Mouse (Mus musculus): ENCODE measurements at regions not wholly inside any gene's neighbourhood (a gene's known extent, or its start where the extent isn't known, plus 50 kb on each side); places are given as distances from the start of the nearest gene placed in this dataset.
"Not testable (repeated sequence)": the region's sequence is repeated elsewhere in the genome, so short reads cannot be mapped to it uniquely, and the experiment has no call there.

DNA sequence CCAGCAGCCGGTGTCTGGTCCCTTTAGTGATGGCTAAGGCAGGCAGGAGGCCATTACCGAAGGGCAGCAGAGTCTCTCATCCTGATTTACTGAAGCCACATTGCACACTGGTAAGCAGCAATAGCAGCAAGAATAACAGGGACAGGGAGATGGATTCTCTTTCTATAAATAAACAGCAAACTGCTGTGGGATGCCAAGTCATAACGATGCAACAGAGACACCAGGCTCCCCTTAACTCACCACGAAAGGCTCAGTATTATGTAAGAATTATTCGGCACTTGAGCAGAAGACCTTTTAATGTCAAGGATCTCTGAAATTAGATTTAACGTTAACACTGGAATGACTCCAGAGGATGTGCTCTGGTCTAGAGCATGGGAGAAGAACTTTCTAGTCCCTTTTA, 202.1 kb downstream of the Ddx10 start:
- DNase-seq (ENCODE audit: low spot score in 2 of 2) = no peak

DNA sequence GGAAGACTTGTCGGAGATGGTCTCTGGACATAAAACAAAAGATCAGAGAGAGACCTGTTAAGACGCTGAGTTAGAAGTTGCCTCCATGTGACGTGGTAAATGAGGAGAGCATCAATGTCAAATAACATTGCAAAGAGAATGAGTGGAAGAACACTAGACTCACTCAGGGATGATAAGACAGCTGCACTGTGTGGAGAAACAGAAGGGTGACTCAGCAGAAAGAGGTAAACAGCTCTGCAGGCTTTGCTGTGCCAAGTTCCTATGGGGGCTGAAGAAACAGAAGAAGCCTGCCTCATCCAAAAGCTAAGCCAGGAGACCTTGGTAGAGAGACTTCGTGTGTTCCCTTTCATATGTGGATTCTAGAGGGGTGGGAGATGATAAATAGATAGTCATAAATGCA, 214.1 kb downstream of the Ddx10 start:
- peak in 1 of 2 experiments; percentile 11 for DNase-seq (ENCODE audit: low spot score in 2 of 2)

DNA sequence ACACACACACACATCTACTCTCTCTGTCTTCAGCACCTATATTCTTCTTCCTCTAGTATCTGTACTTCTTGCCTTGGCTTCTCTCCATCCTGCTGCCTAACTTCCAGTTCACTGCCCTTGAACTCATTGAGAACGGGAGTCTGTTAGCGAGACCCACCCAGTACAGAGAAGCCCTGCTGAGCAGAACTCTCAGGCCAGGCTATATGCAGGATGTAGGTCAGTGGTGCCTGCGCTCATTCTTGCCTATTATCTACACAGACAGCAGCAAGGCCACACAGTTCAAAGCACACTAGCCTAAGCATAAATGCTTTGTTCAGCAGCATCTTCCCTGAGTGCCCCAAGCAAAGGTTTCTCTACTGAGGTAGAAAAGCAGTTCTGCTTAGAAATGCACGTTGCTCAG, 225.8 kb downstream of the Ddx10 start:
- no peak for DNase-seq (ENCODE audit: low spot score in 2 of 2)

DNA sequence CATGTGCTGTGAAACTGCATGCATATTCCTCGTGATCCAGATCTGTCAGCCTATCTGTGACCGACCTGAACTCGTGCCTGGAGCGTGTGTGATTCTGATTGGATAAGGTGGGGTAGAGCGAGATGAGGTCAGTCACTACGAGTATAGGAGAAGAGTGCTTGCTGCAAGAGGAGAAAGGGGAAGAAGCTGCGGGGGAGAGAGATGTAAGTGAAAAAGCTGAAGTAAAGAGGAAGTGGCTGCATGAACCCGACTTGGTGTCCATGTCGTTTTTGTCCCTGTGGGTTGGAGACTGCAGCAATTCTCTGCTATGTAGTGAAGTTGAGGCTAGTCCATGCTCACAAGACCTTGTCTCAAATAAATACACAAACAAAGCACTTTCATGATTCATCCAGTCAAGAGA, 237.1 kb downstream of the Ddx10 start:
- DNase-seq (ENCODE audit: low spot score in 2 of 2) = no peak

DNA sequence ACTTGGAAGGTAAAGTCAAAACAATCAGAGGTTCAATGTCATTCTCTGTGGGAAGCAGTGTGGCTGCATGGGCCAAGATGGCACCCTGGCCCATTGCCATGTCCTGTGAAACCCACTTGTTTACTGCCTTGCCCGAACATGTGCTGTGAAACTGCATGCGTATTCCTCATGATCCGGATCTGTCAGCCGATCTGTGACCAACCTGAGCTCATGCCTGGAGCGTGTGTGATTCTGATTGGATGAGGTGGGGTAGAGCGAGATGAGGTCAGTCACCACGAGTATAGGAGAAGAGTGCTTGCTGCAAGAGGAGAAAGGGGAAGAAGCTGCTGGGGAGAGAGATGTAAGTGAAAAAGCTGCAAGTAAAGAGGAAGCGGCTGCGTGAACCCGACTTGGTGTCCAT, 240.5 kb downstream of the Ddx10 start:
- DNase-seq (ENCODE audit: low spot score in 2 of 2) = no peak

DNA sequence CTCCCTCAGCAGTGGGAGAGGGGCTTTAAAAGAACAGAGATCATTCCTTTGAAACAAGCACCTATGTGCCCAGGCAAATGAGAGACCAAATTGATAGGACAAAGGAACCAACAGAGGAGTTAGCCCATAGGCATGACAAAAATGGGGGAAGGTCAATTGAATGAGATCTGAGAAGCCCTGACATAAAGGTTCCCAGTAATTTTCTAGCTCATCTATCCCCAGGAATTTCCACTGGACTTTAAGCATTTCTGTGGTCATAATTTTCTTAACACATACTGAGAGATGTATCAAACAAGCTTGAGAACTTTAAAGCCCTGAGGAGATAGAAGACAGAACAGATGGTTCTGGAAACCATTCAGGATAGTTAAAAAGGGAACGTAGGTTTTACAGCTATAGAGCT, 241.8 kb downstream of the Ddx10 start:
- DNase-seq (ENCODE audit: low spot score in 2 of 2) = no peak

DNA sequence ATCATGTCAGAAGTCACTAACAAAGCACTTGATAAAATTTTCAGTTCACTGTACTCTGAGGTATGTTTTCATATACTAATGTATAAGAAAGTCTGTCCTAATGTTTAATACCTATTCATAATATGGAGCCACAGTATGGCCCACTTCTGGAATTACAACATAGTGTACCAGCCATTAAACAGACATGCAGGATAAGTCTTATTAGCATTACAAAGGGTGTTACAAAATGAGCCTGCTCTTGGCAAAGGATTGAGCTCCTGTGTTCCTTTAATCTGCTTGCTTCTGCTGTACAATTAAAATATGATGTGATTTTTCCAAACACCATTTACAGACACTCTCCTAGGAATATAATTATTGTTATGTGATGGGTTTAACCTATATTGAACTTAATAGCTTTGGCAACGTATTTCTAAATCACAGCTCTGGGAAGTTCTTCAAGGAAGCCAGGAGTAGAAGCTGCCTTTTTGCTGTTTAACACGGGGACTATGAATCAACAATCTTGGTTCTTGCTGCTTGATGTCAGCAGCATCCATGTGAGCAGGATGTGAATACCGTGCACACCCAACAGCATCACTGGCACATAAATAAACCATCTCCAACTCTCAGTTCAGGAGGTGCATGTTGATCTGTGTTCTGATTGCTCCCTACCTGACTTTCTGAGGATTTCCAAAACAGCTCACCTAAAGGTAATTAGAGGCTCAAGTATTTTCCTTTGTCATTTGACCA, 243.4 kb downstream of the Ddx10 start:
- DNase-seq (ENCODE audit: low spot score in 2 of 2) = no peak

DNA sequence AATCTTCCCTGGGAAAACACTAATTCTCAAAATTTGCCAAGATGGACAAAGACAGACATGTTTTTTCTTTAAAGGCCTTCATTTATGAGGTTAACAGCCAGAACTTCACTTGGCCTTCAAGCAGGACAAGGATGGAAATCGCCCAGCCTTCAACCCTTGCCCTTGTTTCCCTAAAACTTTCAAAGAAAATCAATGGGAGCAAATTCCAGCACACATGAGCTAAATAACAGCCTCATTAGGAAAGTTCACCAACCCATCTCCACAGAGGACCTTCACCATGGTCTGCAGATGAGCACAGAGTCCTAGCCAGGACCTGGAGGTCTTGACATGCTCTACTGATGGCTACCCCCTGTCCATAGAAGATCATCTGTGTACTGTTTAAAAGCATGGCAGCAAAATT, 271.8 kb downstream of the Ddx10 start:
- DNase-seq (ENCODE audit: low spot score in 2 of 2) = no peak

DNA sequence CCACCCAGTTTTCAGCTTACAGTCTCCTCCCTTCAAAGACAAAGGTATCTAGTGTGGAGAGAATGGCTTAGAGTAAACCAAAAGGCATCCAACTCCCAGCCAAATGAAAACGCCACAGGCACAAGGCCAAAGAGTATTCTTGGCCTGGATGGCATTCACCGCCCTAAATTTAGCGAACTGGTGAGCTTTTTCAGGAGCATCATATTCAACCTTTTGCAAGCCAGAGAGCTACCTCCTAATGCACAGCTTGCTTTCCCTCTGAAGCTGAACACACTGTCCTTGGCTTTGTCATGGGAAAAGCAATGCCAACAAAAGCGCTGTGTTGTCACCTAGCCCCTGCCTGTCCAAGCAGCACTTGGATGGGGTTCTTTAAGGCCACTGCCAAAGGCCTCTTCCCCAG, 282.2 kb downstream of the Ddx10 start:
- no peak for DNase-seq (ENCODE audit: low spot score in 2 of 2)

DNA sequence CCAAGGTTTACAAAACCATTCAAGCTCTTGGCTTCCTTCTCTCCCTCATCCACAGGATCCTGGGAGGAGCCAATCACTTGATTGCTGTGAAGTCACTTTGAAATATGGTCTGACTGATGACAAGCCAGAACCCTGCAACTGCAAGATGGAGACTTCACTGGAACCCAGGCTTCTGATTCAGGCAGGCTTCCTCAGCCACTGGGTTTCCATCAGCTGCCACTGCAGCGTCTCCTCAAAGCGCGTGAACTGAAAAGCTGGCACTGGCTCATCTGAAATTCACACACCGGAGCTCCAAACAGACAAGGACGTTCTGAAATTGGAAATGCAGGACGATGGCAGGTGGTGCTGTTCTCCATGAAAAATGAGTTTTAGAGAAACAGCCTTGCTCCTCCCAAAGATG, 280.1 kb upstream of the AI593442 start:
- DNase-seq (ENCODE audit: low spot score in 2 of 2) = peak; percentile 10 to 15

DNA sequence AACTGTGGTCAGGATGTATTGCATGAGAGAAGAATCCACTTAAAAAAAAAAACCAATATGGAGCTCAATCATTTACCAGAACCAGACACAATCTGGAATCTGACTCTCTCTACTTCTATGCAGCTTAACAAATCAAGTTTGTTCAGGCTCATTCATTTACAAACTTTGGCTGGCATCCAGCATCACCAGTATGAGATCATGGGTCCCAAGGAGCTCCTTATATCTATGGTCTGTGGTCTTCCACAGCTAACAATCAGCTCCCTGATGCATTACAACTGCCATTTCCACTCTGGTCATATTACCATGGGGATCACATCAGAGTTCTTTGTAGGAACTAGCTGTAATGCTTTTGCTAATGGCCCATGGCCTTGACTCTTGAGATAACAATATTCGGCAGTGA, 277.7 kb upstream of the AI593442 start:
- DNase-seq (ENCODE audit: low spot score in 2 of 2) = no peak

DNA sequence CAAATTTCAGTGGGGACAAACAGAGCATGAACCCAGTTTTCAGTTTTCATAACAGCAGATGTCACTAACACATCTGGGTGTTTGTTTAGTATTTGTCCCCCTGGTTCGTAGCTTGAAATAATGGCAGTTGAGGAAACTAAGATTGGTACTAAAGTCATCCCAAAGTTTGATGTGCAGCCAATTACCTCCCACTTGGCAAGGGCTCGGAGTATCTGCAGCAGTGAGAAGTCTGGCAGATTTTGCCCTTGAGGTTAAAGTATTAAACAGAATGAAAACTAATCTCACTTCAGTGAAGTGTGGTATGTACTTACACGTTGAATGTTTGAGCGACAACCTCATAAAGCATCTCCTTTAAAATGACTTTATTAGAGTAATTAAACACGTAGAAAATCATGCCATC, 264.5 kb upstream of the AI593442 start:
- no peak for DNase-seq (ENCODE audit: low spot score in 2 of 2)

DNA sequence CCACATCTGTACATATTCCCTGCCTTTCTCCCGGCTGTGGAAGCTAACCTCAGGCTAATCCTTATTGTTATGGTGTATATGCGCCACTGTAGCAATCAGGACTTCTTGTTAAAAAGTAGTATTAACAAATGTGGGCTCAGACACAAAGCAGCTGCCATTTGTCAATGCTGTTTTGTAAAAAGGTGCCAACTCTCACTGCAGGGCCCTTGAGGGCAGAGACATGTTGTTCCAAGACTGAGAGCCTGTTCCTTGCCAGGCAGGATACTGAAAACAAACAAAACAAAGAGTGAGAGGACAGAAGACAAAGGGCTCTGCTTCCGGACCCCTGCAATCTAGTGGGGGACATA, 262.0 kb upstream of the AI593442 start:
- no peak for DNase-seq (ENCODE audit: low spot score in 2 of 2)

DNA sequence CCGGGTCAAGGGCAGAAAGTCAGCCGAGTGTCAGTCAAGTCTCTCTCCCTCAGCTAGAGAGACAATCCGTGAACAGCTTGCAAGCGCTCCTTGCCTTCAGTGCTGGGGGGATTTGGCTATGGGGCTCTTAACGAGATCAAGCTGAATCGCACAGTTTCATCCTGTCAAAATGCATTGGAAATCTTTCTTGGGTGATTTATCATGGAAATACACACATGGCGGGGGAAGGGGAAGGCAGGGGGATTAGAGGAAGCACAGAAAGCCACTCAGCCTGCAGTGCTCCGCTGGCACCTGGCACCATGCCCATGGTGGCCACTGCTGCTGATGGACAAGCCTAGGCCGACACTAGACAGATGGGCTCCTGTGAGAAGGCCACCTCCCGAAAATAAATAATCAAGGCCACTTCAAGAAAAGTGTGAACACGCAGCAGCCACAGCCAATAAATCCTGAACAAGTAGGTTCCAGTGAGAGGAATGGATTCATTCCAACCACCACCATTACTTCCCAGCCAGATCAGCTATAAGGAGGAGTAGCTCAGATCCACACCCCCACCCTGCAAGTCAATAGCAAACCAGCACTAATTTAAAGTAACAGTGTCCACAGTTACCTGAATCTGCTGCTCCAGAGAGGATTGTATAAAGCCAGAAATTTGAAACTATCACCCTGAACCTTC, 261.5 kb upstream of the AI593442 start:
- no peak for DNase-seq (ENCODE audit: low spot score in 2 of 2)

DNA sequence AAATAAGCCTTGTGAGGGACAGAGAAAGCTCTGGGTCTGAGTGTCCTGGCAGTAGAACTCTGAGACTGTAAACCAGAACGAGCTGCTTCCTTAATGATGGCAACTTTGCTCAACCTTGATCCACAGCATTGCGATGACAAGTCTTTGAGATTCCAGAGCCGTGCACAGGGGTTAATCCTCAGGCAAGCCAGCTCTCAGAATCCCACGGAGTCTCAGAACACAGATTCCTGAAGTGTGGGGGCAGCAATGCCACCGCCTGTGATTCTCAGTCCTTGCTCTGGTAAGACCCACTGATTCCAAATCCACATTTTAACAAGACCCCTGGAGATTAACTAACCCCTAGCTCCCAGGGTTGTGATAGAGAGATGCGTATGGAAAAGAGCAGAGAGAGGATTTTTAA, 255.5 kb upstream of the AI593442 start:
- no peak for DNase-seq (ENCODE audit: low spot score in 2 of 2)

DNA sequence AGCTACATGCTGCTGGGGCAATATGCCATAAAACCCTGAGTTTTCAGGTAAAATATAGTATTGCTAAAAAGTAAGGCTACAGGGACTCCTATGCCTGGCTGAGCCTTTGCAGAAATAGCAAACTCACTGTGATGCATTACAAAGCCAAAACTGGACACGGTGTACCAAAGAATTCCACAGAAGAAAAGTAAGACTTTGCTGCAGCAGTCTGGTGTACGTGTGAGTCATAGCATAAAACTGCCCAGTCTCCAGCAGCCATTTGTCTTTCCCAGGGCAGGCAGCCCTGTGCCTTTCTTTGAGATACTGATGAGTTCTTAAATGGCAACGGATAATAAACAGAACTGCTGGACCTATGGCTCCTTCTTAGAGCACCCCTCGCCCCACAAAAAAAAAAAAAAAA, 237.9 kb upstream of the AI593442 start:
- DNase-seq (ENCODE audit: low spot score in 2 of 2) = peak; percentile 6 to 16

DNA sequence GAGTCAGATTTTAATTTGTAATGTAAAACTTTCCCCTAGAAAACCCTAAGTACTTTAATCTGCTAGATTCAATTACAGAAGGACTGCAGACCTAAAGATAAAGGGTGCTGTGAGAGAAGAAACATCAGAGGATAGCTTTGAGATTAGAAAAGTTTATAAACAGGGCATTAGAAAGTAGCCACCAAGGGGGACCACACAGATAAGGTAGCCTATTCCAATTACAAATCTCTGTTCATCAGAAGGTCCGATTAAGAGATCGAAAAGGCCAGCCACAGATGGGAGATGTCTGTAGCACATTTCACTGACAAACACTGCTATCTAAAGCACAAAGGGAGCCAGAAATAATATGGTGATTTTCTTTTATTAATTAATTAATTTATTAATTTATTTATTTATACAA, 209.1 kb upstream of the AI593442 start:
- DNase-seq (ENCODE audit: low spot score in 2 of 2) = not testable (repeated sequence)

DNA sequence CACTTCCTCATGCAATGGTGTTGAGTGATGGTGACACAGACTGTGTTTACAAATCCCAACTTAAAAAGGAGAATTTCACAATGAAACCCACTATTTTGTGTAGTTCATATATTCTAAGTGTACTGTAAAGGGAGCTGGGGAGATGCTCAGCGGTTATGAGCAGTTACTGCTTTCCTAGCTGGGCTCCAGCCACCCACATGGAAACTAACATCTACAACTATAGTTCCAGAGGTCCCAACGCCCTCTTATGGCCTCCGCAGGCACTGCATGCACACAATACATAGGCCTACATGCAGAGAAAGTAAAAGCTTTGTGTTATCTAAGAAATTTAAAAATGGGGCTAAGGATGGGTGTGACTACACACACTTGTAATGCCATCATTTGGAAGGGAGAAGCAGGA, 208.4 kb upstream of the AI593442 start:
- DNase-seq (ENCODE audit: low spot score in 2 of 2) = not testable (repeated sequence)

DNA sequence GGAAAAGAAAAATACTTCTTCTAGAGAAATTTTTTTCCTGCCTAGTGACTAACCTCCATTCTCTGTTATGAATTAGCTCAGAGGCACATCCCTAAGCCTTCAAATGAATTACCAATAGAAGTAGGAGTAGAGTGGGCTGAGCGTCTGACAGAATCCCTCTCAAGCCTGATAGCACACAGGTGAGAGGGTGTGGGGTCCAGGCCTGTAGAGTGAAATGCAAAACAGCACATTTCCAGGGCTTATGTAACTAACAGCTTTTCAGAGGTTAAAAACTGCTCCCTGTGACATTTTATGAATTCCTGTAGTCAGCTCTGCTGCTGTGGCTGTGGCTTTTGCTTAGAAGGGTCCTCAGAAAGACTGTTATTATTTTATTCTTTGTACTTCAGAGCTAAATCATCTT, 187.7 kb upstream of the AI593442 start:
- DNase-seq (ENCODE audit: low spot score in 2 of 2) = no peak

DNA sequence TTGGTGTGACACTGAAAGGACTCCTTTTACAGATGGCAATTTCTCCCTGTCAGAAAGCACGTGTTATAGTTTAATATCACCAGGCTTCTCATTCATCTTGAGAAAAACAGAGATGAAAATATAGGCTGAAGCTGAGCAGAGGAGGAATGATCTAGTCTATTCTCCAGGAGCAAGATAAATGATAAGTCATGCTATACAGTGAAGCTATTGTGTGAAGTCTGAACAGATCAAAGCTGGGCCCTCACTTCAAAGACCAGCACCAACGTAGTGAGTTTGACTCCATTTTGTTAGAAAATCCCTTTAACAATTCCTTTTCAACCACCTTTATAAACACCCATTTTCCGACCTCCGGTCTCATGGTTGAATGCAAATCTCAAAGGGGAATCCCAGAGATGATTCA, 180.7 kb upstream of the AI593442 start:
- no peak for DNase-seq (ENCODE audit: low spot score in 2 of 2)

DNA sequence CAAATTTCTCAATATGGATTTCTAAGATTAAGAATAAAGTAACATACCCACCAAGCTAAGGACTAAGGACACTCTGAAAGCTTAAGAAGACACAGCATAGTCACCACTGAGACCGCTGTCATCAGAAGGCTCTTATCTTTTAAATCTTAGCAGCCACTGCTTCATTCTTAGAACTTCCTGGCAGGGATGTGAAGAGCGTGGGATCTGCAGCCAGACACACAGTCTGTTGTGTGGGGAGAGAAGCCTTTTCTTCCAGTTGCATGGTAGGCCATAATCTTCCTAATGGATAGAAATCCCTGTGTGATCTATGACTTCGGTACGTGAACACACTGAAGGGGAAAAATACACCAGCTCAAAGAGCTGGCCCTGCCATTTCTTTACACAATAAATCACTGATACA, 178.8 kb upstream of the AI593442 start:
- DNase-seq (ENCODE audit: low spot score in 2 of 2) = peak in 1 of 2 experiments; percentile 53

DNA sequence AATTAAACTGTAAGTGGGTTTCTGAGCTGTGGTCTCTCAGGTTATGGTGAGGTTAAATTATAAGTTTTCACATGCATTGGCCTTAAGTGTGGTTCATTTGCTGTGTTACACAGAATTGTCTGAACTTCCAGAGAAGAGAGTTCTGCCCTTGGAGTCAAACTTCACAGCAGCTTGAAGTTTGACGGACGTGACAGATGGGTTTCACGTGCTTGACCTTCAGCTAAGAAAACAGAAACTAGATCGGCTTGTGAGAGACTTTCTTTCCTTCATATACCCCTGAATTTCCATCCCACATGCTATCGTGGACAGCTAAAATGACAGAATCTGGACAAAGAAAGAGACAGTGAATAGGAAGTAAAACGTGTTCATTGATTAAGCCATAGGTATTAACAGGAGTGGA, 173.8 kb upstream of the AI593442 start:
- no peak for DNase-seq (ENCODE audit: low spot score in 2 of 2)

DNA sequence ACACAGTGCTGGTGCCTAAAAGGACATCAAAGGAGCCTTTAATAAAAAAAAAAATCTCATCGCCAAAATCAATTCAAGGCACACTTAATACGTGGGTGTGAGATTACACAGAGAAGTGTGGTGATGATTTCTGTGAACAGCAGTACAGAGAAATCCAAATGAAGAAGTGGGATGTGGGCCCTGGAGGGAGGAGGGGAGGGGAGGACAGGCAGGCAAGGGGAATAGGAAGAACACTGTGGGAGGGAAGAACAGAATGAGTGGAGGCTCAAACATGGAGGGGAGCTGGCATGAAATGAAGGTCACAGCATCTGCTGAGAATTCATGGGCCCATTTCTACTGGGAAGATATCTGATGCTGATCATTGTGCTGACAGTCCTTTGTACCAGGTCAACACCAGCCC, 171.0 kb upstream of the AI593442 start:
- DNase-seq (ENCODE audit: low spot score in 2 of 2) = peak in 1 of 2 experiments; percentile 28

DNA sequence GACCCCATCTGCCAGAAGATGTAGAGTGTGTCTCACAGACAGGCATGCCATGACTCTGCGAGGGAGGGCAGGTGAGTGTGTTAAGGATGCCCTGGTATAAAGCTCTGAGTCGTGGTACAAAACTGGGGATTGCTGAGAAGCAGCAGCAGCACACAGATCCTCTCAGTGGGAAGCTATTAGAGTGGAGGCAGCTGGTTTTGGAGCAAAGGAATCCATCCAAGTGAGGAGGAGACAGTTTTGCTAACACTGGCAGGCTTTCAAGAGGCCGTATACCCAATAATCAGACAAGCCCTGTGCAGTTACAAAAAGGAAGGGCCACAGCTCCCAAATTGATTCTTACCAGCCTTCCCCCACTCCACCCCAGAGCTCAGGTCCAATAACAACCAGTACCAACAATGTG, 170.4 kb upstream of the AI593442 start:
- peak in 1 of 2 experiments; percentile 6 for DNase-seq (ENCODE audit: low spot score in 2 of 2)

Measured in right cerebral cortex, postnatal 36 days (tissue).